Mouse (Mus musculus): Measurements from ENCODE around the gene Spred2.

Spred2 gene

DNA sequence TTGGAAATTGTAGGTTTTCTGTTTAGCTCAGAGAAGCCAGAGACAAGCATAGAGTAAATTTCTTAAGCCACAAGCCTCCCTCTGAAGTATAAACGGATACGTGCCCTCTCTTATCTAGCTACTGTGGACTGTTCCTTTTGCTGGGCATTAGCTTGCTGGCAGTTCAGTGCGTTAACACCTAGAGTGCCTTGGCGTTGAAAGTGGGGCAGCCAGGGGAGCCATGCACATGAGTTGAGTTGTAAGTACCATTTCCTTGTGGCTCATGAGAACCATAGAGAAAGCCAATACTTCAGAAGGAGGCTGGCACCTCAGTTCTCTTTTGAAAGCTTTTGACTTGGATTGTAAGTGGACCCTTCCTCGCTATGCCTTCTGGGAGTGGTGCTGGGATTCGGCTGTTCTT, 58.6 kb downstream of the Spred2 start:
- no peak for DNase-seq (ENCODE audit: low read depth in 2 of 2, low spot score in 2 of 2)

DNA sequence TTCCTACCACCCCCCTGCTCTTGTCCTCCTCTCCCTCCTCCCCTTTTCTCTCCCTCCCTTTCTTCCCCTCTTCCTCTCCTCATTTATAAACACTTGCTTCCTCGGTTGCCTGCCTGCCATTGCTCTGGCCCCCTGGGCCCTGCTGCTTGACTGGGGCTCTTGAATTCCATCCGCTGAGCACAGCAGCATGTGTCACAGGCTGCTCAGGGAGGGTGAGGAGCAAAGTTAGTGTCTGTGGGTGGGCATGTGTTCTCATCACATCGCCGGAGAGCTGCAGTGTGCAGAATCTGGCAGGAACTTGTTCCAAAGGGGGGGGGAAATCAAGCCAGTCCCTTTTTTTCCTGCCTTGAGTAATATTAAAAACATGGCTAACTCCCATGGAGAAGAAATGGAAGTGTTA, 59.1 kb downstream of the Spred2 start:
- DNase-seq (ENCODE audit: low read depth in 2 of 2, low spot score in 2 of 2), result no peak

DNA sequence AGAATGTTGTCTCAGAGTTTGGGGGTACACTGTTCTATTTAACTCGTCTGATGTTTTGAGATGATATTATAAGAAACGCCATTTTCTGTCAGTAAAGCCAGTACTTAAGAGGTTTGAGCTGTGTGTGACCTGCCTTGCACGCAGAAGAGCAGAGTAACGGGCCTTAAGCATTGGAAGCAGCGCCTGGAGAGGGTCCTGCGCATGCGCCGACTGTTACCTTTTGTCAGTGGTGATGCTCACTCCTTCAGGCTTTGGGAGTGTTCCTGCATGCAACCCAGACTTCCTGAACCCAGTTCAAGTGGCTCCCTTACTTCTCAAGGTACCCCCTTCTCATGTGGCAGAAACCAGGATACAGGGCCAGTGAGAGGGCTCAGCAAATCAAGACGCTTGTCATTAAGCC, 59.9 kb downstream of the Spred2 start:
- DNase-seq (ENCODE audit: low read depth in 2 of 2, low spot score in 2 of 2), result no peak

DNA sequence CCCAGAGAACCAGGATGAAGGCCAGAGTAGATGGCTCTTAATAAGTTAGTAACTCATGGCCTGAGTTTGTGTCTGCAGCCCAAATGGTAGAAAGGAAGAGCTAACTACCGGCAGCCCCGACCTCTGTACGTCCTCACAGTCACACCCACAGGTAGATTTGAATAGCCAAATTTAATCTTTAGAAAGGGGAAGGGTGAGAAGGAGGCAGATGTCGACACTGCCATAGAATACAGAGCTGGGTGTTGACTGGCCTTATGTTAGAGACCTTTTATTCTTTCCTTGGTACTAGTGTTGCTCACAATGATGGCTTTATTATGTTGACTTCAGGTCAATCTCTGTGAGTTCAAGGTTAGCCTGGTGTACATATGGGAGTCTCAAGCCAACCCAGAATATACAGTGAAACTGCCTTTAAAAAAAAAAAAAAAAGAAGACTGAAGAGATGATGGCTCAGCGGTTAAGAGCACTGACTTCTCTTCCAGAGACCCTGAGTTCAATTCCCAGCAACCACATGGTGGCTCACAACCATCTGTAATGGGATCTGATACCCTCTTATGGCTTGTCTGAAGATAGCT, 61.2 kb downstream of the Spred2 start:
- no peak for DNase-seq (ENCODE audit: low read depth in 2 of 2, low spot score in 2 of 2)

DNA sequence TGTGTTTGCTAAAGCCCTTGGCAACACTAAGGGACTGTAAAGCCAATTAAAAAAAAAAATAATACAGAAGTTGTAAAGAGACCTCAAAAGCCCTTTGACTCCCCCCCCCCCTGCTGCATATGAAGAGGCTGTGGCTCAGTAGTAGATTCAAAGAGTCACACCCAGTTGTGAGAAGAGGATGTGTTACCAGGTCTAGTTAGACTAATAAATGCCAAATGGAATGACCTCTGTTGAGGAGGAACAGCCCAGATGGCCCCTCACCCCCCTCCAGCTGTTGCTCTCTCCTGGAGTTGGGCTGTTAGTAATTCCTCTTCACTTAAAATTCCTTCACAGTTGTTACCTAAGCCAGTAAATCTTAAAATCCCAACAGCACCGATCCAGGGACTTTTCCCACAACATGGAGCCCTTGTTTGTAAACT, 62.3 kb downstream of the Spred2 start:
- DNase-seq (ENCODE audit: low read depth in 2 of 2, low spot score in 2 of 2), result no peak

DNA sequence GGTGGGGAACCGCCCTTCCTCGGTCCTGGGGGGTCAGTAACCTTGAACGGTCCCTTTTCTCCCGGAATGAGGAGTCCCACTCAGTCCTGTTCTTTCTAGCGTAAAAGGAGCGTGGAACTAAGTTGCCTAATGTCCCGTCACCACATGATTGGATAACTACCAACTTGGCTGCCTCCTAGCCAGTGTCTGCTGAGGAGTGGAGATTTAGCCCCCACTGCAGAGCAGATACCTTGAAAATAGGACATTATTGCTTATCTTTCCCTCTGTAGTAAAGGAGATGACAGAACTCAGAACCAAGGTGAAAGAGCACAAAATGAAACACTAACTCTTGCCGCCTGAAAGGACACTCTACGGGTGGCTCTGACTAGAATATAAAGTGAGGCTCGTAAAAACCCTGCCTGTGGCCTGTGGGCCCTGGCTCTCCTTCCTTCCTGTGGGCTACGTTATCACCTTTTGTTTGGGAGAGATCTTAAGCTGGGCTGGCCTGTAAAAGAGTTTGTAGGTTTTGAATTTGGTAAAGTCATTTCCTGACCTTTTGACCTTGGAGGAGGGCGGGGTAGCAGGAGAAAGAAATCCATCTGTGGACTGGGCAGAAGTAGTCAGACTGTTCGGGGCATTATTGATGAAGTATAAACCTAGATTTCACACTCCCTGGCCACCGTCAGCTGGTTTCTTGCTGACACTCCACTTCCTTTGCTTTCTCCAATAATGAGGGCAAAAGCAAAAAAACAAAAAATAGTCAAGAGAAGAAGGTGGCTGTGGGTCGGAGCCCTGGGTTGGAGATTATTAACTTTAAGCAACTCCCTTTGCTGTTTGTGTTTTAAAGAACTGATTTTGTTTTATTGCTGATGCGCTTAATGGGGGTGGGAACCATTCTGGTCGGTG, 62.9 kb downstream of the Spred2 start:
- DNase-seq (ENCODE audit: low read depth in 2 of 2, low spot score in 2 of 2), result no peak

DNA sequence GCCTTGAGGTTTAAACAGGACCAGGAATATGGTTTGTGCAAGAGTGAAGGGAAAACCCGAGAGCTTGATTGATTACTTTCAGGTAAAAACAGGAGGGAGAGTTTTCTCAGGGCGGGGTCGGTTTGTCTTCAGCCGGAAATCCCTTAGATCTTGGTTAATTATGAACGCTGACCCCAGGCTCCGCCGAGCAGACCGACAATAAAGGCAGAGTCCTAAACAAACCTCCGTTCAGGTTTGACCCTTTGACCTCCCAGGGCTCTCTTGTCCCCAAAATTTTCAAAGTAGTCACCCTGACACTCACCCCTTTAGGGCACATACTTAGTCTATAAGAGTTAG, 63.5 kb downstream of the Spred2 start:
- no peak for DNase-seq (ENCODE audit: low read depth in 2 of 2, low spot score in 2 of 2)

DNA sequence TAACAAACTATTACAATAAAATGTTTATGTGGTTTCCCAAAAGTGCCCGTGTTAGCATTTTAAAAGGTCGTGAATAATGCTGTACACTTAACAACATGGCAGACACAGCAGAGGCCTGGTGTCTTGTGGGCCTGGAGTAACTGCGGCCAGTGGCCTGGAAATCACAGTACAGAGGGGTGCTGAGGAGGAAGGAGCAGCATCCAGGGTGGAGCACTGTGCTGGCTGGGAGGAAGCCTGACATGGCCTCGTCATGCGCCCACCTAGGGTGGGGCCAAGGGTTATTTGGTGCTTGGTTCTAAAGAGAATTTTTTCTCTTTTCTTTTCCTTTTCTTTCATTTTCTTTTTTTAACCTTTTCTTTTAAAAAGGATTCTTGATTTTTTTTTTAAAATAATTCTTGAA, 64.0 kb downstream of the Spred2 start:
- no peak for DNase-seq (ENCODE audit: low read depth in 2 of 2, low spot score in 2 of 2)

DNA sequence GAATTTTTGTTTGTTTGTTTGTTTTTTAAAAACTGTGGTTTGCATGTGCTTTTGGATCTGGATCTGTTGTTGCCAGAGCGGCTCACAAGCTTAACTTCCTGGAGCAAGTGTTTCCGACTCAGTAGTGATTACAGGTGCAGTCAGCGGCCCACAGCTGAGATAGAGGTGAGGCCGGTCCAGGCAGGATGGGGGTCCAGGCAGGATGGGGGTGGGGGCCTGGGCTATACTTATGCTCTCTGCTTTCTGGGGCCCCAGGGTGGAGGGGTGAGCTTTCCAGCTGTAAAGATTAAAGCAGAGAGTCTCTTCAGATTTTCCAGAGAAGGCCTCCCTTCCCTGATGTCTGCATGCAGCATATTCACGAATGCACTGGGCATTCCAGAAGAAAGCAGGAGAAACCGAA, 64.5 kb downstream of the Spred2 start:
- DNase-seq (ENCODE audit: low read depth in 2 of 2, low spot score in 2 of 2), result no peak

DNA sequence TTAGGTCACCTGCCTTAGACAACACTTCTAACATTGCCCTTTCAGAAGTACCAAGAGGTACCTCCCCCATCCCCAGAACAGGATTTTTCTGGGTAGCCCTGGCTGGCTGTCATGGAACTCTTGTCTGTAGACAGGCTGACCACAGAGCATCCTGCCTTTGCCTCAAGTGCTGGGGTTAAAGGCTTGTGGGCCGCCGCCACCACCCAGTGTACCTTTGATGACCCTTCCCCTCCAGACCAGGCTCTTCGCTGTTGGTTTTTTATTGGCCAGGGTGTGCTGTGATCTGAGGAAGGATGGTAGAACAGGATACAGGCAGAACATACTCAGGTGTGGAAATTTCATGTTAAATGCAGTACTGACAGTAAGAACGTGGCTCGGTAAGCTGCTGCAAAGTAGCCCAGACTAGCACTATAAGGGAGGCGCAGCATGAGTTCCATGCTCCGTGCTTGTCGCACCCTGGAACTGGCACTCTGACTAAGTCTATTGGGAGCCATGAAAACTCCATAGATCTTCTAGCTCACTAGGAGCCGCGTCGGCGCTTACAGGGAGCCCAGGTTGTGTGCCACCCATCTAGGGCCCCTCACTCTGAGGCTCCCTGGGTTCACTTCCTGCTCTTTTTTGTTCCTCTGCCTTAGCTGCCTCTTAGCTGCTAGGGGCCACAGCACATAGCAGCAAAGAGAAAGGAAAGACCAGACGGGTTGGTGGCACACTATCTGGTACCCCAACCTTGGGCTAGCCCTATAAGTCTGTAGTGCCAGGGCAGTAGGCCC, 65.2 kb downstream of the Spred2 start:
- no peak for DNase-seq (ENCODE audit: low read depth in 2 of 2, low spot score in 2 of 2)

DNA sequence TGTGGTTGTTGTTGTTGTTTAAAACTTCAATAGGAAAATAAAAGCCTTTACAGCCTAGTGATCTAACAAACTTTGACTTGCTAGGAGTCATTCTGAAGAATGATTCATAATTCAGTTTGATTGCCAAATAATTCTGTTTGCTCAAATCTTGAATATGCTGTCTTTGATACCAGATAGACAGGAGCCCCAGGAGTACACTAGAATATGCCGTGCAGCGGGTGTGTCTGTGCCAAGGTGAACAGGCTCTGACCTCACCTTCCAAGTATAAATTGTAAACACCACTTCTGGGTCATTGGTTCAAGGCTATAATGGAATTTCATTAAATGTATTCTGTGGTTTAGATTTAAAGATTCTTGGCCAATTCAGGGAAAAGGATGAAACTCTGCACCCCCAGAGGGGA, 66.6 kb downstream of the Spred2 start:
- no peak for DNase-seq (ENCODE audit: low read depth in 2 of 2, low spot score in 2 of 2)

DNA sequence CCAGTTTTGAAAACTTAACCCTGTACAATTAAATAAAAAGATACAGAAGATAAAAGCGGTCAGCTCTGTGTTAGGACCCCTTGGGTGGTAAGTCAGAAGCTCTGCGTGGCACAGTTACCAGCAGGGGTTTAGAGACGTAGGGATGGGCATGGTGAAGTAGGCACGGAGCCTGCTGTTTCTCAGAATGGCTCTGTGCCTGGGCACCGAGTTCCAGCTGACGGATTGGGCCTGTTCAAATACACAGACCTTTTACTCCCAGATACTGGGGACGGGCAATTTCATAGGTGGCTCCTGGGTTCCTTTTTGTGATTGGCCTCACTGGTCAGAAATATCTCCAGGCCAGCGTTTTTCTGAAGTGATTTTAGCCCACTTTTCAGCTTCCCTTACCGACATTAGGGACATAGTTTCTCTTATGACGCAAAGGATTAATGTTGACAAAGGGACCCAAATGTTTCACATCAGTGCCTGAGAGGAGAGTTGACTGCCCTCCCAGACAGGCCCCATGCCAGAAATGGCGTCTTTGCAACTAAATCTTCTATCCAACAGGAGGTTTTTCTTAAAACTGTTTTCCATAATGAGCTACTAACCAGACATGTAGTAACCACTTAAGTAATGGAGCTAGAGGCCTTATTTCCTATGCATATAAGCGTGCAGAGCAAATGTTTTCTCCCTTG, 67.3 kb downstream of the Spred2 start:
- no peak for DNase-seq (ENCODE audit: low read depth in 2 of 2, low spot score in 2 of 2)

DNA sequence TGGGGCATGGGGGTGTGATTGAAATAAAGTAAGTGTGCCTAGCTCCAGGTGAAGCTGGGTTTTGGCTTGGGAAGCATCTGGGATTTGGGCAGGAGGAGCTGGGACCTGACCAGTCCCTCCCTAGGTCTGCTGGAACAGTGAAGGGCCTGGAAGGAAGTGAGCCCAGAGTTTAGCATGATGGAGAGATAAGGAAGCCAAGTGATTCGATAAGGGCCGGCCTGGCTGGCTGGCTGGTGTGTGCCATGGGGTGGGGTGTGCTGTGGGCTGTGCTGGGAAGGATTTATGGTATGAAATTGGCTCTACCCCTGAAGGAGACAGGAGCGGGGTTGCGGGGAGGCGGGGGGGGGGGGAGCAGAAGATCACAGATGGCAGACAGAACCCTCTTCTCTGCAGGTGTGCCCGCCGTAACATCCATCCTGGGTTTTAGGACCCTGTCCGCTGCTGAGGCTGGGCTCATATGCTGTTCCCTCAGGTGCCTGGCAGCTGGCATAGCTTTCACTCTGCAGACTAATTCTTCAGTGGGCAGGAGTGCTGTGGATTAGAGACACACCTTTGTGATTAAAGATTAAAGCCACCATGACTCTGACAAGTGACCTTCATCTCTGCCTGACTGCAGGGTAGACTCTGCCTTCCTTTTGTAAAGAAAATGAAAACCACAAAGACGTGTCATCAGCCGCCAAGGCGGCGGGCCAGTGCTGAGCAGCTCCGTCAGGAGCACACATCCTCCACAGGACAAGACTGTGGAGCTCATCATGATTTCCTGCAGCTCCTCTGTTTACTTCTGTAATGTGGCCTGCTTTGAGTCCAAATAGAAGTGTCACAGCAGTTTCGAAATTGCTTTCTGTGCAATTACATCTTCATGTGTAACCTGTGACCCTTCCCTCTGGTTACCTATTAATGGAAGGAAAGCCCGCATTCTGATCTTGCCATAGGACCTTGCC, 68.4 kb downstream of the Spred2 start:
- DNase-seq (ENCODE audit: low read depth in 2 of 2, low spot score in 2 of 2), result peak in 1 of 2 experiments; percentile 39

DNA sequence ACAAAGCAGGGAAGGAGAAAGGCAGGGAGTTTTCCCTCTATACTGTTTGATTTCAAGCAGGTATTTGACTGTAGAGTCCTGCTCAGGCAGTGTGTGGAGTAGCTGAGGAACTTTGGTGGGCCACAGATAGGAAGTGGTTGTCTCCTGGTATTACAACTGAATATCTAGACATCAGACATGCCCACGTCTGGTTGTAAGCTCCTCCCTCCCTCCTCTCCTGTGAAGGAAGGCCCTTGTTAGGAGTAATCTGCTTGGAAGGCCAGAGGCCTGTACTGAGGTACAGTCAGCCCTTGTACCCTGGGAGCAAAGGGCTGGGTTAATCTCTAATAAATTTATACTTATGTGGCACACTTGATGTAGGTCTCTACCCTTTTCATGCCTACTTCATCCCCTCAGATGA, 69.6 kb downstream of the Spred2 start:
- DNase-seq (ENCODE audit: low read depth in 2 of 2, low spot score in 2 of 2), result peak in 1 of 2 experiments; percentile 28

DNA sequence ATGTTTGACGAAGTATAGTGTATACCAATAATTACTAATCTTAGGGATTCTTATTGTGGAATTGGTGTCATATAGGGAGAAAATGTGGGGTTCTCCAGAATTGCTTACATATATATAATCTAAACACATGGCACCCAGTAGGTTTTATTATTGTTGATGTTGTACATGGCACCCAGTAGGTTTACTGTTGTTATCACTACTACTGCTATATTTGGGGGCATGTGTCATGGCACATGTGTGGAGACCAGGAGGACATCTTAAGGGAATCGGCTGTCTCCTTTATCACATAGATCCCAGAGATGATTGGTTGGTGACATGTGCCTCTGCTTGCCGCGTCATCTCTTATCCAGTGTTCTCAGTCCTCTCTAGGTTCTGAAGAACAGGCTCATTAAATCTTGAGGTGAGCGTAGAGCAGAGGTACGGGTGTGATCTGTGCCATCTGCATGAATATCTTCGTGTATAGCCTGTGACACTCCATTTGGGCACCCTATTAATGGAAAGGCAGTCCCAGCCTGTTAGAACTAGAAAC, 70.2 kb downstream of the Spred2 start:
- DNase-seq (ENCODE audit: low read depth in 2 of 2, low spot score in 2 of 2), result no peak

DNA sequence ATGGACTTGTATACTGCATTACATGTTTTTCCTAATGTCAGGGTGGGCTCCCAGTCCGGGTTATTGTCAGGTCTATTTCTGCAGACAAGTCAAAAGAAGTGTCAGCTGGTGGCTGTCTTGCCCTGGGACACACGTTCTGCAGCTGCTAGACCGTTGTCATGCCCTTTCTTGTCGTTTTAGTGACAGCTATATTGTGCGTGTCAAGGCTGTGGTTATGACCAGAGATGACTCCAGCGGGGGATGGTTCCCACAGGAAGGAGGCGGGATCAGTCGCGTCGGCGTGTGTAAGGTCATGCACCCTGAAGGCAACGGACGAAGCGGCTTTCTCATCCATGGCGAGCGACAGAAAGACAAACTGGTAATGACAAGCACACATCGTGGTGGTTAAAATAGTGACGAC, 73.8 kb downstream of the Spred2 start:
- no peak for DNase-seq (ENCODE audit: low read depth in 2 of 2, low spot score in 2 of 2)

DNA sequence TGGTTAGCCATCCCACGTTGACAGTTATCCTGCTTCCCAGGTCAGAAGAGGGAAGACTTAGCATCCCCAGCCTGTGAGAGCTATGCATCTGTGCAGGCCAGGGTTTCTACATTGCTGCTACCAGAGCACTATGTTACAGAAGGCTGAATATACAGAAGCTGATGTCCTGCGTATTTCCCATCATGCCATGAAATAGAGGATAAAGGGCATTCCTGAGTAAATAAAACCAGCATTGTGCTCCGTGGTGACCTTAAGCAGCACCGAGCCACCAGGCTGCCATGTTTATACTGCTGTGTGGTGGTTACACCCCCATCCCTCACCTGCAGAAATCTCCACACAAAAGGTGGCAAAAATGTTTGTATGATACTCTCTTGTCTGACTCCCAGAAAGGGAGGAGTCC, 78.7 kb downstream of the Spred2 start:
- no peak for DNase-seq (ENCODE audit: low read depth in 2 of 2, low spot score in 2 of 2)

DNA sequence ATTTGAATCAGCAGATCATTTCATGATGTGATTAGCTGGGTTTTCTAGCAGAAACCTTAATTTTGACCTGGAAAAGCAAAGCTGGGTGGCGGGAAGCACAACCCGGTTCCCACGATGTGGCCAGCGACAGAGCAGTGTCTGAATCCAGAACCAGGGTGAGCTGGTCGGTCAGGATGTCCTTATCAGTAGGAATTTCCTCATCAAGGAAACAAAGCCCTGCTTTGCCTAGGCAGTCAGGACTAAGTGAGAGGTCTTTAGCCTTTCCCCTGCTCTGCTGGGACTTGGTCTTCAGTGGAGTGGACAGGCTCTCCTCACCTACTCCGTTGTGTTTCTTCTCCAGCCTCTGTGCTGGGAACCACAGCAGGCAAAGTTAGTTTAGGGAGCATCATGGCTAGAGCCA, 83.5 kb downstream of the Spred2 start:
- DNase-seq (ENCODE audit: low read depth in 2 of 2, low spot score in 2 of 2), result no peak

DNA sequence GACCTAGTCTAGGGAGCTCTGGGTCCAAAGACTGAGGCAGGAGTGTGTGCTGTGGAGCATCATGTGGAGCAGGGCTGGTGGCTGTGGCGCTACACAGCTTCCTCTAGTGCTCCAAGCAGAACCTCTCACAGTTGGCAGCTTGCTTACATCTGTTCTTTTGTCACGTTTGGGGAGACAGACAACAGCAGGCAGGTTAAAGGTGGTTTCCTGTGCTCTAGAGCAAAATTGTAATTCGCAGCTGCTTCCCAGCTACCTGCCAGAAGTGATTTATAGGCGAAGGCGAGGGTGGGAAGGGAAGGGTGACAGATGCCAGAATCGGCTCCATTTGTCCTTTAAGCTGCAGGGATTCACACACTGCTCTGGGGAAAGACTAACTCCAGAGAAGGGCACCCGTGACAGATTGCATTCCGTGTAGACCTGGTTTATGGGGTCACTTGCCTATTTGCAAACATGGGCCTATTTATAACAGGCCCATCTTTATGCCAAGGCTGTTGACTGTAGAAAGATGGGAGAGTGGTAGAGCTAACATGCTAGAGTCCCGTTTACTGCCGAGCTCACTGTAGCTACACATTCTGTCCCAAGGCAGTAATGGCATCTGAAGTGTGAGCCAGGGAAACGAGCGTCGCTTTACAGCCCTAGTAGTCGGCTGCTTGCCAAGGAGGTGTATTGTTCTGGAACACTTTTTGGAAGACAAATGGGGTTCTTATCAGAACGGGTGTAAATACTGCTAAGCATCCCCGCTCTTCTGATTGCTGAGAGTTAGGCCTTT, 87.2 kb downstream of the Spred2 start:
- no peak for DNase-seq (ENCODE audit: low read depth in 2 of 2, low spot score in 2 of 2)

DNA sequence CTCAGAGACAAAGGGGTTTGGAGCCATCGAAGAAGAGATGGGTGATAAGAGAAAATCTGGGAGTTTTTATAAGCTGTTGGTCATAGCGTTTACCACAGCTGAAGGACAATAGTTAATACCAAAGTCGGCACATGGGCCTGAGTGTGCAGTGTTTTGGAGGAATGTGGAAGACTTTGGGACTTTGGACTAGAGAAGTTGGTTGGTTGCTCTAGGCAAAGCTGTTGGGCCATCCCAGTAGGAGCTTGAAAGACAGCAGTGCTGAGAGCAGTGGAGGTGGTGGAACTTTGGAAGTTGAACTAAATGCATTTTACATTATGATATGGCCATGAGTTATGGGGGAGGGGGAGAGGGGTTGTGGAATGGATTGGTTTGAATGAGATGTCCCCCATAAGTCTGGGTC, 89.2 kb downstream of the Spred2 start:
- no peak for DNase-seq (ENCODE audit: low read depth in 2 of 2, low spot score in 2 of 2)

Measured in CD8-positive naive resting alpha-beta T cell, adult 2 months (primary cell).